Mouse (Mus musculus) spleen, adult 2 months (tissue): Measurements from ENCODE around the gene Cenpl. TPM values are rescaled to one million over a fixed set of nuclear protein-coding genes. Genes with fewer than 3 reads are reported as not detected.

Experiments used
- DNase-seq, 2 experiments: peaks; one replicate each; pipeline versions ENCODE4 v3.0.0 to v3.0.0-alpha.2; 2012 to 2021; ENCODE audit warnings: low spot score in 2 of 2, low read depth in 1 of 2
- H3K27ac ChIP-seq: fragments of 200-500 bp; 2 replicates; pipeline ENCODE4 v1.5.1; 2012; ENCODE audit warnings: low read length, inconsistent platforms; ENCODE audit not compliant: insufficient read depth
- H3K27me3 ChIP-seq: fragments of 200-500 bp; 2 replicates; pipeline ENCODE4 v1.6.1; 2012; ENCODE audit warnings: mild to moderate bottlenecking, moderate library complexity, low read length, inconsistent platforms; ENCODE audit not compliant: control insufficient read depth, insufficient read depth
- H3K36me3 ChIP-seq: fragments of 200-500 bp; 2 replicates; pipeline ENCODE4 v1.6.1; 2012; ENCODE audit warnings: mild to moderate bottlenecking, low read length, inconsistent platforms; ENCODE audit not compliant: control insufficient read depth, insufficient read depth
- H3K4me1 ChIP-seq: fragments of 200-500 bp; 2 replicates; pipeline ENCODE4 v1.6.1; 2011; ENCODE audit warnings: inconsistent platforms; ENCODE audit not compliant: control insufficient read depth, insufficient read depth, insufficient read length
- H3K4me3 ChIP-seq: fragments of 200-500 bp; 2 replicates; pipeline ENCODE4 v1.5.1; 2011; ENCODE audit warnings: mild to moderate bottlenecking, inconsistent platforms; ENCODE audit not compliant: insufficient read depth, insufficient read length; ENCODE audit errors: extremely low read depth
- CTCF ChIP-seq: fragments of 200-500 bp; IDR thresholded peaks from 2 replicates; pipeline ENCODE4 v1.5.1; 2011; ENCODE audit warnings: mild to moderate bottlenecking, inconsistent platforms; ENCODE audit not compliant: insufficient read depth, insufficient read length, insufficient replicate concordance; ENCODE audit errors: extremely low read depth
- POLR2A ChIP-seq: fragments of 200-500 bp; IDR thresholded peaks from 2 replicates; pipeline ENCODE4 v1.6.1; 2011; ENCODE audit warnings: low read depth, low read length, inconsistent platforms
- WGBS: fragments of 180-500 bp; shearing (Covaris S2); methylation state at CpG from one replicate; pipeline ENCODE4 v1.1.7; 2018; 5-methylcytosine and 5-hydroxymethylcytosine counted together
- polyA plus RNA-seq: library from polyadenylated mRNA; depleted of rRNA; stranded (reverse); fragments of >200 nt; gene quantifications from 2 replicates; pipeline ENCODE4 v1.2.3, GENCODE M21; 2012

The Cenpl gene
- polyA plus RNA-seq, 1 experiment, result 1.2 TPM

DNA sequence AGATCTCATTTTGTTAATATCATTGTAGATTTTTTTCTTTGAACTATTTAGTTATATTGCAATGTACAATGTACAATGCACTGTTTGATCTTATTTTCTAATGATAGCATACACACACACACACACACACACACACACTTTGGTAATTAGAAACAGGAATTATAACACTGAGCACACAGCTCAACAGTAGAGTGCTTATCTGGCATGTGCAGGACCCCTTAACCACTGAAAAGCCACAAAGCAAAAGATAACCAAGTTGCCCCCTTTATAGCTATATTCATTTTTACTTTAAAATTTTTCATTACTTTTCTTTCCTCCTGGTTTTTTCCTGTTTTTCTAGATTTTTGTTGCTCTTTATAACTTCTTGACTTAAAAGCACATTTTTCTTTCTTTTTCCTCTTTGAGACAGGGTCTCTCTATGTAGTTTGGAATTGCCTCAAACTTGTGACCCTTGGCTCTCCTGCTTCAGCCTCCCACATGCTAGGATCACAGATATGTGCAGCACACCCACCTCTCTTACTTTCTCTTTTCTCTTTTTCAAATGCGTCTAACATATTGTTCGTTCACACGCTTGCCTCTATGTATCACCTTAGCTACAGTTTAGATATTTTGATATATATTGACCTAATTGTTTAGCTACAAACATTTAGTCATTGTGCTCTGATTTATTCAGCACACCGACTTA lies 29.4 kb downstream of the Cenpl start:
- Histone ChIP-seq H3K27me3 (no peaks in the 10 kb centered on the region), H3K4me3 (no peak overlapping the region), H3K36me3 (peaks cover 15% of the 10 kb centered on the region), H3K27ac (no peak overlapping the region), H3K4me1 (no peaks in the 10 kb centered on the region)
- no peak for TF ChIP-seq POLR2A
- TF ChIP-seq CTCF, result no peak
- WGBS, result 82% methylated on average over 4 of the region's 4 CpGs
- DNase-seq, result no peak

DNA sequence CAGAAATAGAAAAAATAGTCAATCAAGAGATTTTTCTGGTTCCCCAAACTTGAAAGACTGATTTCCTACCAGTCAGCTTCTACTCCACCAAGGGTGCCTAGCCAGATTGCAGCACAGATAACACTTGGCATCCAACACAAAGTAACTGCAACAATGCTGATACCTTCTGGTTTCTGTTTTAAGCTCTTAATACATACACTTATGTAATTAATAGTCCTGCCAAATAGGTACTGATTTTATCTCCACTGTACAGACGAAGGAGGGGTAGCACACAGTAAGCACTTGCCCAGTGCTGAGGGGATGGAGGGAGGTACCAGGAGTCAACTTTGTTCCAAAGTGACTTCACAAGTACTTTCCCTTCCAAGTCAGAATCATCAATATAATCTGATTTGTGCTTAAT lies 33.3 kb downstream of the Cenpl start:
- no peak for DNase-seq
- Histone ChIP-seq H3K27me3 (no peaks in the 10 kb centered on the region), H3K4me3 (no peak overlapping the region), H3K27ac (no peak overlapping the region), H3K36me3 (peaks cover 11% of the 10 kb centered on the region), H3K4me1 (no peaks in the 10 kb centered on the region)
- WGBS, result 75% methylated on average over 1 of the region's 1 CpGs
- no peak for TF ChIP-seq CTCF
- no peak for TF ChIP-seq POLR2A

DNA sequence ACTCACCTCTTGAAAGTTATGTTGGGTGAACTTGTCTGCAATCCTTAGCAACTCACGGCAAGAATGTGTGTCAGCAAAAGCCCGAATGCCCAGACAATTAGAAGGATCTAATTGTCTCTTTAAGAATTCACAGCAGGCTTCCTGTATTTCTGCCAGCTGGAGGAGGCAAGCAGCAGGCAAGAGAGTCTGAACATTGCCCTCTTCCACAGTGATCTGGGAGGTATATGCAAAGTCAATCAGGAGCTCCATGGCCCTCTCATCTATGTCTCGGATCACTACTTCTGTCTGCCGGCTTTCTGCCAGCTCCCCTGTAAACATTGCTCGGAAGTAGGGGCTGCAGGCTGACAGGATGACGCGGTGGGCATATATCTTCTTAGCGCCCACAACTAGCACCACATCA lies 38.7 kb downstream of the Cenpl start:
- Histone ChIP-seq H3K27ac (no peak overlapping the region), H3K27me3 (no peaks in the 10 kb centered on the region), H3K4me3 (no peak overlapping the region), H3K36me3 (peaks cover 13% of the 10 kb centered on the region), H3K4me1 (no peaks in the 10 kb centered on the region; the same call in 1 of the 2 replicates)
- DNase-seq, result no peak
- WGBS, result 92% methylated on average over 8 of the region's 8 CpGs
- TF ChIP-seq CTCF, result no peak
- TF ChIP-seq POLR2A, result no peak

DNA sequence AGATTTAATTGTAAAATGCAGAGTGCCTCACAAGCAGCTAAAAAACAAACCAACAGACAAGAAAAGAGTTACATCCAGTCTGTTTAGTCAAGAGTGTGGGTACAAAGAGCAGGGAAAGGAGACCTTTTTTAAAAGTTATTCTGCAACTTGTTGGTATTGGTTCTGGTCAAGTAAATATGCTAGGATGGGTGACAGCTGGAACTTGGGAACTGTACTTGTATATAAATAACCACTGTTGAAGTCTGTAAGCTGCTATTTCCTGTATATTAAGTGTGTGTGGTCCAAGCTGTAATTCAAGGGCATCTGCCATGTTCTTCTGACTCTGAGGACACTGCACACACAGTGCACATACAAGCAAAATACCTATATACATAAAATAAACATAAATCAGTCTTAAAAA lies 44.1 kb downstream of the Cenpl start:
- Histone ChIP-seq H3K4me3 (no peak overlapping the region), H3K4me1 (no peaks in the 10 kb centered on the region; the same call in none of the 2 replicates), H3K27ac (no peak overlapping the region), H3K27me3 (no peaks in the 10 kb centered on the region), H3K36me3 (peaks cover under 1% of the 10 kb centered on the region; the same call in 1 of the 2 replicates)
- TF ChIP-seq CTCF, result no peak
- no peak for TF ChIP-seq POLR2A
- no peak for DNase-seq

DNA sequence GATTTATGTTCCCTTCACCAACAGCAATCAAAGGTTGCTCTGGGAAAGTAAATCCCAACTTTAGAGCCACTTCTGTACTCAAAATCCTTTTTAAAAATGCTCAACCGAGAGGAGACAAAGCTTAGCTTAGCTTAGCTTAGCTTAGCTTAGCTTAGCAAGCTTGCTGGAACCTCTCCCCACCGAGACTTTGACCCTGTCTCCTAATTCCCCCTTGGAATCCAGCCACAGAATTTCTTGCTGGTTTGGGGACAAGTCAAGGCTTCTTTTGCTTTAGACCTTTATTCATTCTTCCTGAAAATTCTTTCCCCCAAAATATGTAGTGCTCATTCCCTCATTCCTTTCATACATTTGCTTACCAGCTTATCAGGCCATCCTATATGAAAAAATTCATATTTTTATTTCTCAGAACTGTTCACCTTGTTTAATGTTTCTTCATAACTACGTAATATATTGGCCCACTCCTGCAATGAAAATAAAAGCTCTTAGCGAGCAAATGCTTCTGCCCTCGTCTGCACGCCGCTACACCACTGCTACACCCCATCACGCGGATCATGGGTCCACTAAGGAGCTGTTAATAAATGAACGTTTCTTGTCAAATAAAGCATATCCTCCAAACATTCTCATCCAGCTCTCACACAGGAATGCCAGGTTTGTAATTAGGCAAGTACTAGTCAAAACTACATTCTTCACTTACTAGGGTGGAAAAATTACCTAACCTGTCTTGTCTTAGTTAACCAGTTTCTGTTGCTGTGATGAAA lies 52.3 kb downstream of the Cenpl start:
- WGBS, result 91% methylated on average over 10 of the region's 10 CpGs
- TF ChIP-seq CTCF (no peak), POLR2A (no peak)
- no peak overlapping the region for H3K27ac ChIP-seq
- no peaks in the 10 kb centered on the region for H3K27me3 ChIP-seq
- 0 out of 2 replicates have a peak, but pooled peaks cover 1% of the 10 kb centered on the region for H3K36me3 ChIP-seq
- no peaks in the 10 kb centered on the region for H3K4me1 ChIP-seq
- no peak overlapping the region for H3K4me3 ChIP-seq
- no peak for DNase-seq

DNA sequence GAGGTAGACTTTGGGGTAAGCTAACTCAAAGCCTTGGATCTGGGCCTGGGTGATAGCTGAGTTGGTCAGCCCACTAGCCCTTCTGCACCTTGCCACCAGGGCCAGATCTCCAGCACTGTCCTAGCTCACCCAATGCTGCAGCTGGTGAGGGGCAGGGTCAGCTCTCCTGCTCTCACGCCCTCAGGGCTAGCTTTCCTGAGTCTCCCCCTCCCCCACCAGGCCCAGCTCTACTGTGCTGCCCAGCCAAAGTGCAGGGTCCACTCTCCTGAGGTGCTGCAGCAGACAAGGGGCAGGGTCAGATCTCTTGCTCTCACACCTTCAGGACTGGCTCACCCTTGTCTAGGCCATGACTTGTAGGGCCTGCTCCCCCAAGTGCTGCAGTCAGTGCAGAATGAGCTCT lies 55.9 kb downstream of the Cenpl start:
- 89% methylated on average over 1 of the region's 1 CpGs for WGBS
- H3K4me1 ChIP-seq, result no peaks in the 10 kb centered on the region
- no peak for DNase-seq
- H3K4me3 ChIP-seq, result no peak overlapping the region
- no peak overlapping the region for H3K27ac ChIP-seq
- 0 out of 2 replicates have a peak, but pooled peaks cover 1% of the 10 kb centered on the region for H3K36me3 ChIP-seq
- TF ChIP-seq CTCF, result no peak
- TF ChIP-seq POLR2A, result no peak
- no peaks in the 10 kb centered on the region for H3K27me3 ChIP-seq
